Mouse (Mus musculus) lung, postnatal 0 days (tissue): Measurements from ENCODE around the gene Map3k1. TPM values are rescaled to one million over a fixed set of nuclear protein-coding genes. Genes with fewer than 3 reads are reported as not detected.

Experiments
- ATAC-seq: fragments of 200-750 bp; cut with Nextera tagmentation; 2 replicates; pipeline ENCODE4 v1.8.0; 2017; ENCODE audit warnings: moderate library complexity
- DNase-seq: peaks from one replicate; pipeline ENCODE4 v3.0.0-alpha.2; 2016; ENCODE audit warnings: low spot score
- H3K27ac ChIP-seq: fragments of 300-500 bp; sonication (generic); 2 replicates; pipeline ENCODE4 v1.5.1; 2014; ENCODE audit warnings: antibody characterized with exemption, mild to moderate bottlenecking, low read length, mixed read lengths
- H3K27me3 ChIP-seq: fragments of 300-500 bp; sonication (generic); replicated peaks from 2 replicates; pipeline ENCODE4 v1.6.1; 2014; ENCODE audit warnings: low read length, mixed read lengths; ENCODE audit not compliant: insufficient read depth
- H3K36me3 ChIP-seq: fragments of 300-500 bp; sonication (generic); 2 replicates; pipeline ENCODE4 v1.6.1; 2014; ENCODE audit warnings: low read length, mixed read lengths; ENCODE audit not compliant: insufficient read depth
- H3K4me1 ChIP-seq: fragments of 300-500 bp; sonication (generic); 2 replicates; pipeline ENCODE4 v1.6.1; 2014; ENCODE audit warnings: antibody characterized with exemption, low read depth, low read length, mixed read lengths; ENCODE audit not compliant: insufficient read depth
- H3K4me2 ChIP-seq: fragments of 300-500 bp; sonication (generic); replicated peaks from 2 replicates; pipeline ENCODE4 v1.6.1; 2014; ENCODE audit warnings: low read depth, mild to moderate bottlenecking, low read length, moderate library complexity, mixed read lengths
- H3K4me3 ChIP-seq: fragments of 300-500 bp; sonication (generic); 2 replicates; pipeline ENCODE4 v1.5.1; 2014; ENCODE audit warnings: low read depth, low read length
- H3K9ac ChIP-seq: fragments of 300-500 bp; sonication (generic); replicated peaks from 2 replicates; pipeline ENCODE4 v1.6.1; 2014; ENCODE audit warnings: low read depth, mild to moderate bottlenecking
- H3K9me3 ChIP-seq: fragments of 300-500 bp; sonication (generic); 2 replicates; pipeline ENCODE4 v1.6.1; 2016; ENCODE audit warnings: low read length, mixed read lengths
- CTCF ChIP-seq: IDR thresholded peaks from 2 replicates; pipeline ENCODE4 v1.5.1; 2016; ENCODE audit warnings: antibody characterized with exemption, mild to moderate bottlenecking
- EP300 ChIP-seq: IDR thresholded peaks from 2 replicates; pipeline ENCODE4 v1.6.1; 2016; ENCODE audit warnings: antibody characterized with exemption, mild to moderate bottlenecking, control low read depth
- WGBS: fragments of 180-500 bp; shearing (Covaris S2); extraction: QIAGEN DNeasy Blood & Tissue Kit; methylation state at CpG from one replicate; pipeline ENCODE4 v1.1.7; 2014; 5-methylcytosine and 5-hydroxymethylcytosine counted together
- polyA plus RNA-seq: library from polyadenylated mRNA; unstranded; fragments of >200 nt; fragmentation: Nextera tagmentation; extraction: Ambion mirVana; gene quantifications from 2 replicates; pipeline ENCODE4 v1.2.1, GENCODE M21; 2015

Map3k1 gene
- polyA plus RNA-seq, result 16.6 and 18.0 TPM in 2 replicates

DNA sequence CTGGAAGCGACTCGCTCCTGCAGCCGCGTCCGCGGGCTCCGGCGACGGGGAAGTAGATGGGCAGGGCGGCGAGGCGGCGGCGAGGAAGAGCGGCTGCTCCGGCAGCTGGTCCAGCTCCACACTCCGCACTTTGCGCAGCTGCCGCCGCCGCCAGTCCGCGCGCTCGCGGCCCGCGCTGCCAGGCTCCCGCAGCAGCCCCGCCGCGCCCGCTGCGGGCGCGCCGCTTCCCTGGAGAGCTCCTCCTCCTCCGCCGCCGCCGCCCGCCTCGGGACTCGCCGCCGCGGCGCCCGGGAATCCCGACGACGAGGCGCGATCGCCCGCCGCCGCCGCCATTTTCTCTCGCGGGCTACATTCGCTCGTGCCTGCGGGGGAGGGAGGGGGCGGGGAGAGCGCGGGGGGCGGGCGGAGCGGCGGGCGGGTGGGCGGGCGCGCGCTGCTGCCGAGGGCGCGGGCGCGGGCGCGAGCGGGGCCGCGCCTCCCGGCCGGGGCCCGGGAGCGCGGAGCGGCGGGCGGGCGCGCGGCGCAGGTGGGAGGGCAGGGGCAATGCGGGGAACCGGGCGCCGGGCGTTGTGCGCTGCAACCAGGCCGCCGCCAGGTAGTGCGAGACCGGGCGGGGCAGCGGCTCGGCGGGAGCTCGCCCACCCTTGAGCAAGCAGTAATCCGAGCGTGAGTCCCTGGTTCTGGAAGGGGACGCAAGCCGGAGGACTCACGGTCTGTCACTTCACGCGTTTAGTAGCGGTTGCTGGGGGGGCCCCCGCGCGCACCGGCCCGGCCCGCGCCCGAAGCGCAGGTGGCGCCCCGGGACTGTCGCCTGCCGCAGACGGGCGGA, at the start of gene Map3k1:
Gene Map3k1, minus strand, starts transcription at position 357 of the 829 bp plus-strand sequence.
- H3K4me1 ChIP-seq, result peaks cover 12% of the 10 kb centered on the region; the same call in 1 of the 2 replicates
- no peaks in the 10 kb centered on the region for H3K36me3 ChIP-seq
- WGBS, result 3% methylated on average over 43 of the region's 136 CpGs
- DNase-seq (peak; percentile 80), ATAC-seq (peak; percentile 81)
- H3K4me2 ChIP-seq, result peak within 1 kb of the TSS; percentile 87
- TF ChIP-seq CTCF (peak; percentile 17; the same call in 1 of the 2 replicates), EP300 (no peak)
- no peaks in the 10 kb centered on the region for H3K9me3 ChIP-seq
- peak within 1 kb of the TSS; percentile 88 for H3K9ac ChIP-seq
- peak within 1 kb of the TSS; percentile 97 for H3K4me3 ChIP-seq
- peak within 1 kb of the TSS; percentile 98 for H3K27ac ChIP-seq
- H3K27me3 ChIP-seq, result no peaks in the 10 kb centered on the region

DNA sequence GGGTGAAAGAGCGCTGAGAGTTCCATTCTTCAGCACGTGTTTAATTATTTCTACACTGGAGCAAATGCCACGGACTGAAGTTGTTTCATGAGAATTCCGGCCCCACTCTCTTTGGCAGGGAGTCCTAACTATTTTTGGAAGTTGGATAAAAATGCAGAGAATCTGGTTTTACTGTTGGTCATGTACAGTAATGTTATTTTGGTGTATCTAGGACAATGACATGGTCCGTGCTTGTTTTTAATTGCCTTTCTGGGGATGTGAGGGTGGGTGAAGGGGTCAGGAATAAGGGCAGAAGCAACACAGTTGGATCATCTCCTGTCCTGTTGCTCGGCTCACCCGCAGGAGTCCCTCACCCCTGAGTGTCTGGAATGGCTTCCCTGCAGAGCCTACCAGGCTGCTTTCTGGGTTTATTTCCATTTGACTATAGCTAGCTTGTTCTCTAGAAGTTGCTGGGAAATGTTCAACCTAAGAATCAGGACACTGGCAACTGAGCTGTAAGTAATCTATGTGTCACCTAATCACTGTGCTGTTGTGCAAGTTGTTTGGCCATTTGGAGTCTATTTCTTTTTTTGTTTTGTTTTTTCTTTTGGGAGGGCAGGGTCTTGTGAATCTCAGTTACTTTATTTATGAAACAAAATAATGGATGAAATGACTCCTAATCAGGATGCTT, 48.1 kb upstream of the Map3k1 start:
- TF ChIP-seq CTCF (no peak), EP300 (peak; percentile 30; the same call in 1 of the 2 replicates)
- Histone ChIP-seq H3K9ac (no peak overlapping the region), H3K4me1 (no peaks in the 10 kb centered on the region; the same call in 1 of the 2 replicates), H3K4me3 (no peak overlapping the region), H3K4me2 (no peak overlapping the region), H3K27ac (peak overlapping the region; percentile 23; the same call in 1 of the 2 replicates), H3K27me3 (no peaks in the 10 kb centered on the region), H3K36me3 (no peaks in the 10 kb centered on the region), H3K9me3 (no peaks in the 10 kb centered on the region)
- DNase-seq, result peak; percentile 86
- 43% methylated on average over 7 of the region's 7 CpGs for WGBS
- ATAC-seq, result peak; percentile 83

DNA sequence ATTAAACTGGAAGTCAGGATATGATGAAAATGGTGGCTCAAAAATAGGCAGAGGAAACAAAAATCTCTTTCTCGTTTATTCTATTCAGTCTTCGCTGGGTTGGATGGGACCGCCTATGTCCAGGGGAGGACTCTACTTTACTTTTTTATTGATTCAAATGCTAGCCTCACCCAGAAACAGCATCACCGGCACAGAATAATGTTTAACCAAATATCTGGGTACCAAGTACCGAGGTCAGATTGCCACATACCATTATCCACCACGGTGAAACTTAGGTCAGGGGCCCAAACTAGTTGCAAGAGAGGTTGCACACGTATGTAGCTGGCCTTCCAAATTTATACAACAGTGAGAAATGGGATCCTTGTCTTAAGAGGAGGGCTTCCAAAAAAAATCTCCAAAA, 47.4 kb upstream of the Map3k1 start:
- no peaks in the 10 kb centered on the region for H3K27me3 ChIP-seq
- ATAC-seq, result 0 out of 2 replicates have a peak, but pooled peaks have one; percentile 3
- no peak for DNase-seq
- no peaks in the 10 kb centered on the region for H3K9me3 ChIP-seq
- H3K9ac ChIP-seq, result no peak overlapping the region
- no peaks in the 10 kb centered on the region; the same call in 1 of the 2 replicates for H3K4me1 ChIP-seq
- H3K36me3 ChIP-seq, result no peaks in the 10 kb centered on the region
- 63% methylated on average over 7 of the region's 7 CpGs for WGBS
- H3K27ac ChIP-seq, result peak overlapping the region; percentile 14; the same call in 1 of the 2 replicates
- H3K4me2 ChIP-seq, result no peak overlapping the region
- no peak for TF ChIP-seq CTCF
- no peak for TF ChIP-seq EP300
- no peak overlapping the region for H3K4me3 ChIP-seq

DNA sequence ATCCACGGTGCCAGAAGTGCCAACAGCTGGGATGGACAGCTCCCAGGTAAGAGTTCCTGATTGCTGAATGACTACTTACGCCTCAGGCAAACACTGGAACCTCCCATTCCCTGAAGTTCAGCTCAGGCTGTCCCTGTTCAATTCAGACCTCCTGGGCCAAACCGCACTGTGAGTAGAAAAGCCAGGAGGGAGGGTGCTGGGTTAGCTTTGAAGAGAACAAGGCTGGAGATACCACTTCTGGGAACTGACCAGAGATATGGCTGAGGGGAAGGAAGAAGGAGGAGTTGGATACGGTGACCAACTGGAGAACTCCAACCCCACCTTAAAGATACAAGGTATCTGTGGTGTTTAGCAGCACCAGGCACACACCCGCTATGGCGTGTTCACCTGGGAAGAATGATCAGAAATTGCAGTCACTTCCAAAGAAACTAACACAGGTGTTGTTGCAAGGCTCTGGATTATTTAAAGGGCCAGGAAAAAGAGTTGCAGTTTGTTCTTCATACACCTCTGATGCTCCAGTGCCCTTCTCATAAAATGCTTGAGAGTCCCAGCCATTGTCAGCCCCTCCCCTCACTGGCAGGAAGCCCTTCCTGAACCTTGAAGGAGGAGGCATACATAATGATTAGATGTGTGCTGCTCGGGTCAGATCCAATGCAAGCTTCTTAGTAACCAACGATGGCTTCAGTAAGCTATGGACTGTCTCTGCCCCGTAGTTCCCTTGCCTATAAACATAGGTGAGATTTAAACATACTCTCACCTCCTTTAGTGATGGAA, 43.8 kb upstream of the Map3k1 start:
- no peak overlapping the region for H3K4me2 ChIP-seq
- no peak for TF ChIP-seq EP300
- no peak for TF ChIP-seq CTCF
- no peaks in the 10 kb centered on the region for H3K9me3 ChIP-seq
- no peak overlapping the region for H3K9ac ChIP-seq
- H3K4me3 ChIP-seq, result no peak overlapping the region
- DNase-seq, result no peak
- no peak overlapping the region for H3K27ac ChIP-seq
- WGBS, result 76% methylated on average over 9 of the region's 9 CpGs
- H3K36me3 ChIP-seq, result no peaks in the 10 kb centered on the region
- H3K4me1 ChIP-seq, result no peaks in the 10 kb centered on the region; the same call in 1 of the 2 replicates
- ATAC-seq, result no peak
- H3K27me3 ChIP-seq, result no peaks in the 10 kb centered on the region

DNA sequence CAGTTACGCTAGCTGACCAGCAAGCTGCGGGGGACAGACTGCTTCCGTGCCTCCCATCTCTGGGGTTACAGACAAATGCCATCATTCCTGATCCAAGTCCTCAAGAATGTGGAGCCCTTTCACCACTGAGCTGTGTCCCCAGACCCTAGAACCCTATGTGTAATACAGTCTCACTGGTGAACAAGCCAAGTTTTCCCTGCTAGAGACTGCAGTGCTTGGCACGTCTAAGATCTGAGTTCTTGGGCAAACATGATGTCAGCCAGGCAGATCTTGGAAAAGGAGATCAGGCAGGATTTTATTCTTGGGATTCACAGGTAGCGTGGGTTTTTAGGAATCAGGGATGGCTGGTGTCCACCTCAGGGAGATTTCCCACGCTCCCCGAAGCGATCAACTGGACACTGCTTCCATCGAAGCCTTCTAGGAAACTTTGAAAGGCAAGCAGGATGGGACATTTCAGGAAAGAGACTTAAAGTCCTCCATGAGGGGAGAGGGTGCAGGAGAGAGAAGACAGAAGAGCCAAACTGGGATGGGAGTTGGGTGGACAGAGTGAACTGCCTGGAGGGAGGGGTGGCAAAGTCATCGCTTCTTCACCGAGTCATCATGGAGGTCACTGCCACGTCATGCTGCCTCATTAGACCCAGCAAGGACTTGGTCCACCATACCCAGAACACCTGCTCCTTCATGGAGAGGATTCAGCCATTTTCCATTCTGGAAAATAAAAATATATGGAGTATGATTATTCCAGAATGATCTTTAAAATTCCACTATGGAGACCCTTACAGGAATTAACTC, 41.4 kb upstream of the Map3k1 start:
- H3K36me3 ChIP-seq, result no peaks in the 10 kb centered on the region
- ATAC-seq (no peak), DNase-seq (no peak)
- no peak overlapping the region for H3K4me2 ChIP-seq
- TF ChIP-seq CTCF, result no peak
- no peaks in the 10 kb centered on the region for H3K27me3 ChIP-seq
- no peak overlapping the region for H3K4me3 ChIP-seq
- 87% methylated on average over 12 of the region's 12 CpGs for WGBS
- H3K4me1 ChIP-seq, result no peaks in the 10 kb centered on the region
- no peaks in the 10 kb centered on the region for H3K9me3 ChIP-seq
- no peak overlapping the region for H3K27ac ChIP-seq
- no peak overlapping the region for H3K9ac ChIP-seq
